Mouse (Mus musculus) liver, postnatal 0 days (tissue): ENCODE measurements at regions not wholly inside any gene's neighbourhood (a gene's known extent, or its start where the extent isn't known, plus 50 kb on each side); places are given as distances from the start of the nearest gene placed in this dataset.
A peak's percentile ranks its signal among the peaks of the same experiment; 100 is the strongest.

Experiments used
- ATAC-seq: fragments of 200-750 bp; cut with Nextera tagmentation; 2 replicates; pipeline ENCODE4 v1.8.0; 2017; ENCODE audit warnings: mild to moderate bottlenecking, moderate library complexity
- DNase-seq: peaks from one replicate; pipeline ENCODE4 v3.0.0-alpha.2; 2016
- H3K27ac ChIP-seq: fragments of 300-500 bp; sonication (generic); 2 replicates; pipeline ENCODE4 v1.5.1; 2014; ENCODE audit warnings: antibody characterized with exemption, moderate library complexity, mild to moderate bottlenecking, low read depth
- H3K27me3 ChIP-seq: fragments of 300-500 bp; sonication (generic); 2 replicates; pipeline ENCODE4 v1.6.1; 2014; ENCODE audit warnings: low read length, control low read depth, mixed read lengths; ENCODE audit not compliant: insufficient read depth
- H3K36me3 ChIP-seq: fragments of 300-500 bp; sonication (generic); replicated peaks from 2 replicates; pipeline ENCODE4 v1.6.1; 2014; ENCODE audit warnings: mild to moderate bottlenecking, control low read depth, low read length, moderate library complexity, mixed read lengths; ENCODE audit not compliant: insufficient read depth
- H3K4me1 ChIP-seq: fragments of 300-500 bp; sonication (generic); 2 replicates; pipeline ENCODE4 v1.6.1; 2014; ENCODE audit warnings: antibody characterized with exemption, mild to moderate bottlenecking, control low read depth; ENCODE audit not compliant: insufficient read depth
- H3K4me2 ChIP-seq: fragments of 300-500 bp; sonication (generic); 2 replicates; pipeline ENCODE4 v1.6.1; 2014; ENCODE audit warnings: low read depth, mild to moderate bottlenecking, low read length, moderate library complexity, mixed read lengths
- H3K4me3 ChIP-seq: fragments of 300-500 bp; sonication (generic); 2 replicates; pipeline ENCODE4 v1.5.1; 2014; ENCODE audit warnings: low read depth, low read length
- H3K9ac ChIP-seq: fragments of 300-500 bp; sonication (generic); replicated peaks from 2 replicates; pipeline ENCODE4 v1.6.1; 2014; ENCODE audit warnings: mild to moderate bottlenecking, moderate library complexity
- H3K9me3 ChIP-seq: fragments of 300-500 bp; sonication (generic); 2 replicates; pipeline ENCODE4 v1.6.1; 2016; ENCODE audit warnings: mild to moderate bottlenecking, control low read depth, low read length, mixed read lengths
- CTCF ChIP-seq: sonication (generic); IDR thresholded peaks from 2 replicates; pipeline ENCODE4 v1.5.1; 2016; ENCODE audit warnings: antibody characterized with exemption, low read depth
- EP300 ChIP-seq: IDR thresholded peaks from 2 replicates; pipeline ENCODE4 v1.6.1; 2016; ENCODE audit warnings: antibody characterized with exemption, low read depth, mild to moderate bottlenecking
- WGBS: fragments of 180-500 bp; shearing (Covaris S2); extraction: QIAGEN DNeasy Blood & Tissue Kit; methylation state at CpG from one replicate; pipeline ENCODE4 v1.1.7; 2014; ENCODE audit not compliant: insufficient replicate concordance; 5-methylcytosine and 5-hydroxymethylcytosine counted together

- TF ChIP-seq EP300 (no peak), CTCF (no peak)
- Histone ChIP-seq H3K4me1 (peaks cover 3% of the 10 kb centered on the region; the same call in 1 of the 2 replicates), H3K27me3 (peaks cover 6% of the 10 kb centered on the region; the same call in 1 of the 2 replicates), H3K4me3 (peak overlapping the region; percentile 44), H3K9ac (peak overlapping the region; percentile 18; the same call in 1 of the 2 replicates), H3K27ac (no peak overlapping the region), H3K4me2 (peak overlapping the region; percentile 70), H3K9me3 (no peaks in the 10 kb centered on the region), H3K36me3 (no peaks in the 10 kb centered on the region)
- DNase-seq = no peak
- 3% methylated on average over 40 of the region's 40 CpGs for WGBS
- no peak for ATAC-seq
Measured at GRCm38 (mm10) chr1:177322745-177323299, 64.8 kb upstream of the Akt3 start.

- no peak for TF ChIP-seq CTCF
- TF ChIP-seq EP300 = no peak
Measured at GRCm38 (mm10) chr1:177322307-177322685, 64.3 kb upstream of the Akt3 start.

DNA sequence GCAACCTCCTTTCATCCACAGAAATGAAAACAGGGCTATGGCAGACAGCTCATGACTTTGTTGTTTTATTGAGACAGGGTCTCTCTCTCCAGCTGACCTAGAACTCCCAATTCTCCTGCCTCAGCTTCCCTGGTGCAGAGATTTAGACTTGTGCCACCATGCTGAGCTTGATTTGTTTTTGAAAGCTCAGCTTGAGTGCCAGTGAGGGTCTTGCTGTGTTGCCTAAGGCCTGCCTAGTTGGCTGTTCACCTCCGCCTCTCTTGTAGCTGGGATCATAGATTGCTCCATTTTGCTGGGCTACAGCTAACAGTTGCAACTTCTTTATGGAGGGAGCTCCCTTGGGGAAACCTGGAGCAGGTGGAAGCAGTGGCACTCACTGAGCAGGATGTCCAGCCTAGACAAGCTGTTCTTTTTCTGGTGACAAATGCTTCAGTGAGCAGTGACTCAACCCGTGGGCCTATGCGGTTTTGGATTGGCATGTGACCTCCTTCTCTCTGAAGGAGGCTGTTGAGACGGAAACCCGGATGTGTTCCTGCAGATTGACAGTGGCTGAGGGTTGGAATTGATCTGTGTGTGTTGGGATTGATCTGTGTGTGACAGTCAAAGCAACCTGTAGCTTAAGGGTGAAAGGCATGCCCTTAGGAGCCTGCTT is 63.8 kb upstream of the Akt3 start:
- no peak for TF ChIP-seq EP300
- TF ChIP-seq CTCF = no peak
- ATAC-seq (no peak; the same call in 1 of the 2 replicates), DNase-seq (no peak)
- peaks cover 6% of the 10 kb centered on the region; the same call in 1 of the 2 replicates for H3K27me3 ChIP-seq
- H3K36me3 ChIP-seq = no peaks in the 10 kb centered on the region
- 36% methylated on average over 5 of the region's 5 CpGs for WGBS
- peaks cover 3% of the 10 kb centered on the region; the same call in 1 of the 2 replicates for H3K4me1 ChIP-seq
- no peak overlapping the region for H3K4me3 ChIP-seq
- no peak overlapping the region for H3K9ac ChIP-seq
- no peak overlapping the region for H3K27ac ChIP-seq
- H3K4me2 ChIP-seq = peak overlapping the region; percentile 70; the same call in 1 of the 2 replicates
- H3K9me3 ChIP-seq = no peaks in the 10 kb centered on the region

More at GRCm38 (mm10) chr1:177322307-177322685, 64.3 kb upstream of the Akt3 start:
- Histone ChIP-seq H3K4me2 (peak overlapping the region; percentile 70), H3K36me3 (no peaks in the 10 kb centered on the region), H3K4me3 (peak overlapping the region; percentile 44), H3K9me3 (no peaks in the 10 kb centered on the region), H3K27ac (no peak overlapping the region), H3K9ac (peak overlapping the region; percentile 18; the same call in 1 of the 2 replicates), H3K4me1 (peaks cover 3% of the 10 kb centered on the region; the same call in 1 of the 2 replicates), H3K27me3 (peaks cover 6% of the 10 kb centered on the region; the same call in 1 of the 2 replicates)
- no peak for ATAC-seq
- DNase-seq = no peak
- whole genome bisulfite sequencing = 14% methylated on average over 6 of the region's 6 CpGs

GRCm38 (mm10) chr1:177308213-177308872 is 50.3 kb upstream of the Akt3 start:
- Histone ChIP-seq H3K36me3 (no peaks in the 10 kb centered on the region), H3K4me1 (no peaks in the 10 kb centered on the region), H3K4me3 (no peak overlapping the region), H3K27ac (no peak overlapping the region), H3K27me3 (no peaks in the 10 kb centered on the region), H3K9ac (no peak overlapping the region), H3K4me2 (no peak overlapping the region), H3K9me3 (no peaks in the 10 kb centered on the region)
- 18% methylated on average over 5 of the region's 5 CpGs for WGBS
- ATAC-seq = no peak
- TF ChIP-seq CTCF (no peak), EP300 (no peak)
- no peak for DNase-seq
